Mouse (Mus musculus): ENCODE results near the gene Serpinb1a. TPM values are rescaled to one million over a fixed set of nuclear protein-coding genes. Genes with fewer than 3 reads are reported as not detected.

Gene Serpinb1a
- total RNA-seq, 2 experiments from 2014 or later: 310 to 511 TPM

- ATAC-seq (replicated peaks; ENCODE audit: poor library complexity, severe bottlenecking): peak; percentile 90
Measured at GRCm38 (mm10) chr13:32801693-32802221, 49.2 kb downstream of the Serpinb1a start, which contains the start of gene Wrnip1. Gene Wrnip1 (plus strand): TSS chr13:32802038.

- peak; percentile 61 for ATAC-seq (replicated peaks; ENCODE audit: poor library complexity, severe bottlenecking)
Measured at GRCm38 (mm10) chr13:32800859-32801258, 50.1 kb downstream of the Serpinb1a start.

- ATAC-seq (replicated peaks; ENCODE audit: poor library complexity, severe bottlenecking): no peak
Measured at GRCm38 (mm10) chr13:32799131-32799530, 51.9 kb downstream of the Serpinb1a start.

- ATAC-seq (replicated peaks; ENCODE audit: poor library complexity, severe bottlenecking): no peak
Measured at GRCm38 (mm10) chr13:32797085-32797484, 53.9 kb downstream of the Serpinb1a start.

GRCm38 (mm10) chr13:32795166-32795565 is 55.8 kb downstream of the Serpinb1a start:
- no peak for ATAC-seq (replicated peaks; ENCODE audit: poor library complexity, severe bottlenecking)

GRCm38 (mm10) chr13:32794619-32795018 is 56.4 kb downstream of the Serpinb1a start:
- ATAC-seq (replicated peaks; ENCODE audit: poor library complexity, severe bottlenecking): no peak

Other genes starting within 250 kb of the Serpinb1a start
- not detected in 2 replicates for gene Mylk4, start 67.2 kb downstream of the Serpinb1a start, total RNA-seq (2014; fragmentation: Nextera tagmentation)
- not detected in 2 replicates for gene Mylk4, start 67.2 kb downstream of the Serpinb1a start, total RNA-seq (2017)
- gene Wrnip1, start 49.1 kb downstream of the Serpinb1a start, total RNA-seq (2014; fragmentation: Nextera tagmentation): 27.1 and 44.0 TPM in 2 replicates
- gene Wrnip1, start 49.1 kb downstream of the Serpinb1a start, total RNA-seq (2017): 42.0 and 48.3 TPM in 2 replicates
- gene D930007J09Rik, start 48.3 kb downstream of the Serpinb1a start, total RNA-seq (2014; fragmentation: Nextera tagmentation): not detected in 2 replicates
- gene D930007J09Rik, start 48.3 kb downstream of the Serpinb1a start, total RNA-seq (2017): not detected in 2 replicates
- gene Serpinb1c, start 47.0 kb upstream of the Serpinb1a start, total RNA-seq (2014; fragmentation: Nextera tagmentation): not detected in 2 replicates
- not detected in 2 replicates for gene Serpinb1c, start 47.0 kb upstream of the Serpinb1a start, total RNA-seq (2017)
- 1.9 and 2.2 TPM in 2 replicates for gene Serpinb6b, start 114.0 kb upstream of the Serpinb1a start, total RNA-seq (2014; fragmentation: Nextera tagmentation)
- 5.1 and 5.9 TPM in 2 replicates for gene Serpinb6b, start 114.0 kb upstream of the Serpinb1a start, total RNA-seq (2017)
- 4.8 and 5.0 TPM in 2 replicates for gene Serpinb9, start 152.1 kb upstream of the Serpinb1a start, total RNA-seq (2014; fragmentation: Nextera tagmentation)
- 3.2 and 4.2 TPM in 2 replicates for gene Serpinb9, start 152.1 kb upstream of the Serpinb1a start, total RNA-seq (2017)
- gene Serpinb9b, start 176.2 kb upstream of the Serpinb1a start, total RNA-seq (2014; fragmentation: Nextera tagmentation): not detected in 2 replicates
- gene Serpinb9b, start 176.2 kb upstream of the Serpinb1a start, total RNA-seq (2017): not detected in 2 replicates
- not detected in 2 replicates for gene Serpinb1b, start 227.4 kb upstream of the Serpinb1a start, total RNA-seq (2014; fragmentation: Nextera tagmentation)
- not detected in 2 replicates for gene Serpinb1b, start 227.4 kb upstream of the Serpinb1a start, total RNA-seq (2017)